Mouse (Mus musculus) left cerebral cortex, postnatal 14 days (tissue): ENCODE results near the gene D430041D05Rik. TPM values are rescaled to one million over a fixed set of nuclear protein-coding genes. Genes with fewer than 3 reads are reported as not detected.

ENCODE experiments used
- DNase-seq, 2 experiments: peaks; one replicate each; pipeline ENCODE4 v3.0.0; 2021 to 2022; ENCODE audit warnings: low spot score in 2 of 2, mixed read lengths in 1 of 2
- intact Hi-C: fragments of 180-260 bp; cut with DNase I; formaldehyde crosslinking; loops from one replicate; pipeline ENCODE4 v1.15.1; 2025
- total RNA-seq, 2 experiments: library from RNA; stranded (reverse); gene quantifications; 2 replicates each; pipeline ENCODE4 v1.2.3; 2021

The D430041D05Rik gene
- total RNA-seq, 2 experiments from 2014 or later: 115 to 126 TPM

DNA sequence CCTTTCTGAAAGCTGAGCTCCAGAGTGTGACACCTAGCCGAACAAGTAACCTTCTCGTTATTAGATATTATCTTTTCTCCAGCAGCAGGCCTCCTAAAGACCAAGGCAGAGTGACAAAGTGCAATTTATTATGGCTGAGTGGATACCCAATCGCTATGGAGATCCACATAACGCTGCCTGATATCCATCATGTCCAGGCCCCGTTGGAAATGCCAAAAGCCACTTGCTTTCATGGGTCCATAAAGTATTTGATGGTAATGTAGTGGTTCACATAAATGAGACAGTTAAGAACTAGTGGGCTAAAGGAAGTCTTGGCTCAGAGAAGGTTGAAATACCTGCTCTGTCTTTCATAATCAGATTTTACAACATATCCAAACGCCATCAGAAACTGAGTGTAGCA lies 97.6 kb downstream of the D430041D05Rik start:
- no peak for DNase-seq
- intact Hi-C loops: no loop called here

DNA sequence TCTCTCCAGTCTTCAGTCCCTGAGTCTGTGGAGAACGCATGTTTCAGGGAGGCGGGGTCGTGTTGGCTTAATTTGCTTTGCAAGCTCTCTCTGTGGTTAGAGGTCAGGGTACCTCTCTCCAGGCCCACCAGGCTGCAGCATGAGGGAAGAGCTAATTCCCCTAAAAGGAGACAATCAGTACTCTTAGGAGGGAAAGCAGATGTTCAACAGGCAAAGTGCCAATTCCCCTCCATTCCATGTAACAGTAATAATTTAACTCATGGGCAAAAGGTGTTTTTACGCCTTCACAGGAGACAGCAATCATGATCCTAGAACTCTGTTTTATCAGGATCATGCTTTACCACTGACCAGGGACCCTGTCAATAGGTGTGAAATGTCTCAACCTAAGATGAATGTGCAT lies 103.7 kb downstream of the D430041D05Rik start:
- intact Hi-C loops: no loop called here
- DNase-seq: no peak

DNA sequence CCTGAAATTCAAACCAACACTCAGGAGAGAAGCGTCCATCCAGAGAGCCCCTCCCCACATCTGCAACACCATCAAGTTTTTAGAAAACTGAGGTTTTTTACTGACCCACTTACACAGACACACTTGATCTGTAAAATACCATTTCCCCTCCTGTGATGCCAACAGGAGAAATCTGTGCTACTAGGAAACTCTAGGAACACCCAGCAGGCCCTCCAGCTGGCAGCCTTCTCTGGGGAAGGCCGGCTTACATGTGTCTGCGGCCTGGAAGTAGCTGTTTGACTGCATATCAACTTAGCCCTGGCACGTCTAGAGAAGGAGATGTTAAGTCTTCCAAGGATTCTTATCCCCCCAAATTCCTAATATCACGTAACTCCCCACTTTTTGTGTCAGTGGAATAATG lies 105.1 kb downstream of the D430041D05Rik start:
- no peak for DNase-seq
- intact Hi-C loops: no loop called here

DNA sequence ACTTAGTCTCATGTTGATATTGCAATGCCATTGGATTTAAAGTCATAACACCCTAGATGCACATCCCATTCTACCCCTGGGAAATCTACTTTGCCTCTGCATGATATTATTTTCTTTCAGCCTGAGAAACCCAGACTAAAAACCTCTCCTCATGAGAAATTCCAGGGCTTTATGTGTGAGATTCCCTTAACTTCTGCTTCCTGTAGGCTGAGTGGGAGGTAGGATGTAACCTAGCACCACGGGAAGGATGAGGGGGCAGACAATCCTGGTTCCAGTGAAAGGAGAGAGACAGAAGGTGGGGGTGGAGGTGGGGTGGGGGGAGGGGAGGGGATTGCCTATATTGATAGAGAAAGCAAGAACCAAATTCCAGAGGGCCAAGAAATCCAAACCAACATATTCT lies 110.9 kb downstream of the D430041D05Rik start:
- intact Hi-C loops: no loop called here
- DNase-seq: peak in 1 of 2 experiments; percentile 50

DNA sequence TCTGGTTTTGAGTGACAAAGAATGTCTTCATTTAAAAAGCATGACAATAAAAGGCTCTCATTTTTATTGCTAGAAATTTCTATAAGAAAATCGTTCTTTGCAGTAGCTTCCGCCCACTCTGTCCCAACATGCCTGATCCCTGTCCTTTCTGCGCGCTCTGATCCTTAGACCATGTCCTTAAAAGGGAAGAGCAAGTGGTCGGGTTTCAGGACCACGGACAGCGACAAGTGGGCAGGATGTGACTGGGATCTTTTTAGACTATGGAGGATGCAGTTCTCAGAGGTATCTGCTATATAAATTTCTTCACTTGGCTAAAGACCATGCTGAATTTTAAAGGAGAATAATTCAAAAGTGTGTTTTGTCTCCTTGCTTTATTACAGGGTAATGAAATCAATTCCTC lies 111.7 kb downstream of the D430041D05Rik start:
- intact Hi-C loops: no loop called here
- DNase-seq: no peak

DNA sequence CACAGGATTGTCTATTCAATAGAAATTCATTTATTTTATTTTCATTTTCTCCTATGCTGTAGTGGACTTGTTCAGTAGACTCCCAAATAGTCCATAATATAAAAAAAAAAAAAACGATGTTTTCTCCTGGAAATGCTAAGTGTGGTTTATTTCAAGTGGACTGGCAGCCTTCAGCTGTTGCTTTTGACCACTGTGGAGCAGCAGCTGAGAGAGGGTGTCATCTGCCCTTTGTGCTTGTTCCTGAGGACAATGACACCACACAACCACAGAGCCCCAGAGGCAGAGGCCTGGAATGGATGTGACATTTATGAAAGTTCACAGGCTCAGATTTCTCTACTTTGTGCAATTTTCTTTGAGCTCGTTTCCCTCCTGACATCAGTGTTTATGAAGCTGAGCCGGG lies 124.0 kb downstream of the D430041D05Rik start:
- intact Hi-C loops: no loop called here

DNA sequence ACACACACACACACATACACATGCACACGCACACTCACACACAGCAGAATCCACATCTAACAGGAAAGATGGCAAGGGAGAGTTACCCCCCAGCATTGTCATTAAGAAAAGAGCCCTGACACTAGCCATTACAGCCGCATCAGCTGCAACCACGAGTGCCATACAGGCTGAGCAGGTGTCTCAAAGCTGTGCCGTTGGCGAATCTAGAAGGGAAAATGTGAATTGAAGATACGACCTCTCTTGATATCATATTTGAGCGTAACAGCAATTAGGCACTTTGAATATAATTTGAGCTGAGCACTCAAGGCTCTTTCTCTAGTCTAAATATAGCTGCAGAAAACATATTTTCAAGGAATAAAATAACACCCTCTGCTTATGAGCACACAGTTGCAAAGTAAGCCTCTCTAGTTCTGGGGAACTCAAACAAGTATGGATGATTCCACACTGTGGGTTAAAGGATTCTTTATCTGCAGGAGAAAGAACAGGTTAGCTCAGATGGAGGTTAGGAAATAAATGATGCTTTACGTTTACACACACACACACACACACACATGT lies 127.3 kb downstream of the D430041D05Rik start:
- no peak for DNase-seq

More for the DNA sequence above, 124.0 kb downstream of the D430041D05Rik start:
- no peak for DNase-seq

DNA sequence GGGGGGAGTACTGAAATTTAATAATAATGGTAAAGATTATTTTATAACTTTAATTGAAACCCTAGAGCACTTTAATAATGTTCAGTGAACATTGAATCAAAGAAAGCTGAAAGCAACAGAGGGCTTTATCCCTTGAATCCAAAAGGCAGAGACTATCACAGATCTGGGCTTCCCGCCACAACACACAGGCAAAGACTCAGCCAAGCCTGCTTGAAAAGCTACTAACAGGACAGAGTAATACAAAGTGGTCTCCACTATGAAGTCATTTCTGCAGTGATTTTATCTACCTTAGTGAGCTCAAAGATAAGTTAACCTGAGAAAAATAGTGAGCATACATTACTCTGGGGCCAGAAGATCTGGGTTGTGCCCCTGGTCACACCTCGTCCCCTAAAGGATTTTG lies 128.0 kb downstream of the D430041D05Rik start:
- intact Hi-C loops: no loop called here
- no peak for DNase-seq

More for the DNA sequence above, 127.3 kb downstream of the D430041D05Rik start:
- intact Hi-C loops: no loop called here

DNA sequence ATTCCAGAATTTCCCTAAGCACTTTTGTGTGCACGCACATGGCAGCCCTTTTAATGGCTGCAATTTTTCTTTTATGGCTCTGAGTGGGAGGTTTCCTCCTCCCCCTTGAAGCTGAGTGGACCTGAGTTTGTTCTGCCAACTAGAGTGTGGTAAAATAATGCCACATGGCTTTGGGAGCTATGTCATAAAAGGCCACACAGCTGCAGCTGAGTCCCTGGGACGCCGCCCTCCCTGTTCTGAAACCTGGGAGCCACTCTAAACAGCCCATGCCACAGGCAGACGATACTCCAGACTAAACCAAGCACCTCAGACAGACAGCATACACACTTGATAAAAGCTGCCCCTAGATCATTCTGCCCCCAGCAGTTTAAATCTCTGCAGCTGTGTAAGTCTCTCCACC lies 143.8 kb downstream of the D430041D05Rik start:
- intact Hi-C loops: no loop called here
- no peak for DNase-seq

DNA sequence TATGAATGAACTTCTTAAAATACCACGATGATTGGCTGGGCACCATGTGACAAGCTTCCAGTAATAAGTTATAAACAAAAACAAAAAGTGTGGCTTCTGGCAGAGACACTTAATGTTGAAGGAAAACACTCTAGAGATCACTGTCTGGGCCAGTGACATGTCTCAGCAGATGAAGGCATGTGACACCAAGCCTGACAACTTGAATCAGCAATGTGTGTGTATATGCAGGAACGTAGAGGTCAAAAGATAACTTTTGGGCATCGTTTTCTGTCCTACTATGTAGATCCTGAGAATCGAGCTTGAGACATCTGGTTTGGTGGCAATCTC lies 149.1 kb downstream of the D430041D05Rik start:
- no peak for DNase-seq
- intact Hi-C loops: no loop called here

DNA sequence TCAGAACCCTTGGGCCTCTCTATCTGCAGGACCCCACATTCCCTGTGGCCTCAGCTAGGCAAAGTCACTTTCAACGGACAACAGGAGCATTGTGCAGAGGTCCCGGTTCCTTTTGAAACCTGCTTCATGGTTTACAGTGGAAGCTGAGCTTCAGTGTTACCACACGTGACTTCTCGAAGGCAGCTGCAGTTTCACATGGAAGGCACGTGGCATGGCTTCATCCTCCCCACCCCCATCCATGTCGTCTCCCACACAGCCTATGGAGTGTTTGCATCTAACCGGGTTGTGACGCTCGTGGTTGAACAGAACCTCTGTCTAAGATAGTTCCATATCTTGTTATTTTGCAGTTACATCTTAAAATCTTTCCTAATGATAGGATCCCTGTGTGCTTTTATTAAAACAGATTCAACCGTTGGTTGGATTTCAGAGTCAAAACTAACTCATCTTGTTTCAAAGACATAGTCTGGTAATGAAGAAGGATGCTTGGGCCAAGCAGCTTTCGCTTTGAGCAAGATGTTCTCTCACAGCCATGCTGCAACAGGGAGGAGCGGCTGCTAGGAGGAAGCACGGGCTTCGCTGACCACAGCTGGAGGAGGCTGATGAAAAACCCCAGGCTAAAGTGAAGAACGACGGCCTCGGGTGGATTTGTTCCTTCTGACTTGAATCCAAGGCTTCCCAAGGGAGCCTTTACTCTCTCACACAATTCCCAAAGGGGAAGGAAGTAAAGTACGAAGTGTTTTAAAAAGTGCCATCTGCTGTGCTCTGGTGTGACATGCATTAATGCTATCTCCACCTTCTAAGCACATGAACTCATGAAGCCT lies 149.7 kb downstream of the D430041D05Rik start:
- intact Hi-C loops: no loop called here
- DNase-seq: peak in 1 of 2 experiments; percentile 59

DNA sequence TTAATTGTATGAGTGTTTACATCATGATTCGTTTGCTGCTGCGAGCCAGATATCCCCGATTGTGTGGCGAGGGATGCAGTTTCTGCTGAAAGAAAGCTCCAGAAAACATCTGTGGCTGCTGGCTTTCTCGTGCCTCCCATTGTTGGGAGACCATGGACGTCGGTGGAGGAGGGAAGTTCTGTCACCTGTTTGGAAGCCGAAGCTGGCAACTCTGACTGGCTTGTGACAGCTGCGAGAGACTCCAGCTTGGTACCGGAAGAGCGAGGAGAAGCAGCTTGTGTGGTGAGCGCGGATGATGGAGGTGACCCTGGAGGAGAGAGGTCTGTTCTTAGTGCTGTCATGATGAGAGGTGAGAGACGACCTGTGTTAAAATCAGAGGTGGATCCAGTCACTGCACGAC lies 154.2 kb downstream of the D430041D05Rik start:
- peak in 1 of 2 experiments; percentile 23 for DNase-seq
- intact Hi-C loops: no loop called here

DNA sequence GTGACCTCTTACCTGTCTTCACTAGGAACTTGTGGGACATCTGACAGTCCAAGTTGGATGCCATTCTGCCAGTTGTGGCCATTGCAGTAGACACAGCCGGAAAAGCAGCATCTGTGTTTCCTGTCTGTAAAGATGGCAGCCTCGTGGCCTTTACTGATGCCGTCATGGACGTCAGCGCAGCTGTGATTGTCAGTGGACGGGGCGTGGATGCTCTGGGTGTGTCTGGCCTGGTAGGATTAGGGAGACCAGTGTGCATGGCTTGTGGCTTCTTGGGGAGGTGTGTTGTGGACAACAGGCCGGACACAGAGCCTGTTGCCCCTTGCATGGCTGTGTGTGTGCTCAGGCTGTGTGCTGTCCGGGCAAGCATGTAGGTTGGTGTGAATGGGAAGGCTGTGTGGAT lies 155.9 kb downstream of the D430041D05Rik start:
- intact Hi-C loops: no loop called here
- DNase-seq: no peak

DNA sequence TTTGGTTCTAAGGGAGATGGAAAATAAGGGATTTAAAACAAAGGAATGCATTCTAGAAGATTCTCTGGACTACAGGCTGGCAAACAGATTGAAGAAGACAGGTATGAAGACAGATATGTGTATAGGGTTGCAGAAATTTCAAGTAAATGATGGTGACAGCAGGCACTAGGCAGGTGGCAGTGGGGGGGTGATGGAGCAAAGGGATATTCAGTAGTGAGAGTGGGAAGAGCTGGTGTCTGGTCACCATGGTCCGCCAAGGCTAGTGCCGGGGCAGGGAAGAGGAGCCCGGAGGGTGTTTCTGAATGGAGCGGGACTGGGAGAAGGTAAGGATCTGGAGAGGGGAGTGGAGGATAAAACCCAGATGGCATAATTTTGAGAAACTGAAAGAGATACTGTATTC lies 157.5 kb downstream of the D430041D05Rik start:
- no peak for DNase-seq
- intact Hi-C loops: no loop called here

DNA sequence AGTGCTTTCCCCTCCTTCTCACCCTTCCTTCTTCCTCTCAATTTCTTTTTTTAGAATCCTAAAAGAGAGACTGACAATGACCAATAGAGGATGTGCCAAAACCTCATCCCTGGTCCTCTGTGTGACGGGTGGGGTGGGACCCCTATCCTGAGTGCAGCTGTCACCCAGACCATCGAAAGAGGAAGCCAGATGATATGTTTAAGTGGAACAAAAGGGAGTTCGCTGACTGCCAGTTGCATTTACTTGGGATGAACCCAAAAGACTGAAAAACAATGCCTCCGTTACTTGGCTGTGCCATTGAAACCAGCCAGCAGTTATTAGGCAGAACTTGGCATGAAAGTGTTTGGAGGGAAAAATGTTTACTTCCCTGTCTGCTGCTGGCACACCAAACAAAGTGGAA lies 159.2 kb downstream of the D430041D05Rik start:
- intact Hi-C loops: no loop called here
- no peak for DNase-seq

DNA sequence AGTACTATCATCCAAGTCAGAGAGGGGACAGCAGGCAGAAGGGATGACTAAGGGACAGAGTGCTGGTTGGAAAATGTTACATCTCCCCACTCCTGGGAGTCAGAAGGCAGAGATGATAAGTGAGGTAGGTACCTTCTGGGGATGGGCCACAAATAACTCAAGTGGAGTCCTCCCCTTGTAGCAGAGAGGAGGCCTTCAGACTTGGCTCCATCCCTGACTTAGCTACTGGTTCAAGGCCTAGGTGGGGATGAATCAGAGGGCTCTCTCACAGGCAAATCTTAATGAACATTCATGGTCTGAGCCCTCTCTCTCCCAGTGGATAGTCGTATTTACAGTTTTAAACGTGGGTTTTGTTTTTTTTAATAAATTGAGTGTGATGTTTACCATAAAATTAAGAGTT lies 161.0 kb downstream of the D430041D05Rik start:
- no peak for DNase-seq
- intact Hi-C loops: no loop called here

DNA sequence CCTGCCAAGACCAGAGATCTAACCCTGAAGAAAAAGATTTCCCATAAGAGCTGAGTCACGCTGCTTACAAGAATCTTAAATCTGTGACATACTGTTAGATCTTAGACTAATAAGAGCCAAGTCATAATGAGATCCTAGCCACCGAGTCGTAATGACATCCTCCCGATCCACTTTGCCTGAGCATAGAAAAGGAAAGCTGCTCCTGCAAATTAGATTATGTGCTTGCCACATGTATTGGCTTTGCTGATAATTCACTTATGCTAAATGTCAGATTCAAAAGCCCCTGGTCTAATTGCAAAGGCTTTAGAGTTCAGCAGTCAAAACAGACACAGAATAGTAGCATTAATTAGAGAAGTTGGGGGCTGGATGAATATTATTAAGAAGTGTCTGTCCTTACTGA lies 164.0 kb downstream of the D430041D05Rik start:
- intact Hi-C loops: no loop called here
- no peak for DNase-seq

DNA sequence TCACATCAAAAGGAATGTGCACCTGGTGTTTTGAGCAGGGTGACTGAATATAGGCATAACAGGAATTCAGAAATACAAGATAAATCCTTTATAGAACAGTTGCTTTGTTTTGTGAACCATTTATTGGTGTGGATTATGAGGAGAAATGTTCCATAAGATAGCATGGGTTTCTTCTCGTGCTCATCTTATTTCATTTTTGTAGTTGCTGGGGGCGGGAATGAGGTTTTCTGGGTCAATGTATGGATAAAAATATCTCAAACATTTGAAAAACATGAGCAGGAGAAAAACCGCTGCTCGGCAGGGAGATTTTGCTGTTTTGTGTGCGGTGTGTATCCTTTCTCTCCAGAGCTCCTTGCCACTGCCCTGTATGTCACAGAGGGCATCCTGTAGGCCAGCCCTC lies 168.8 kb downstream of the D430041D05Rik start:
- intact Hi-C loops: no loop called here
- DNase-seq: peak in 1 of 2 experiments; percentile 56

DNA sequence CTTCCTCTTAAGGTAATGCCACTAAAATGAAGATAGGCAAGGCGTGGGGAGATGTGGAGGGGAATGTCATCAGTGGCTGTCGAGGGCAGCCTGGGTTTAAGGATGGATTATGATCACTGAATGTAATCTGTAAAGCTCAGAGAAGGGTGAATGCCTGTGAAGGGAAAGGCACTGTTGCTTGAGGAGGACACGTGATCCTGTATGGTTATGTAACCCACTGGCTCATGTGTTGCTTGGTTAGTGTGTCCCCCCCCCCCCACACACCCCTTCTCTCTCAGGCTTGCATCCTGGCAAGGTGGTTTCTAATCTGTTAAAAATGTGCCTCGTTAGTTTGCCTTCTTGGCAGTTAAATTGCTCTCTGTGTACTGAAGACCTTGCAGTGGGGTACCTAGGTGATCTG lies 173.7 kb downstream of the D430041D05Rik start:
- no peak for DNase-seq
- intact Hi-C loops: no loop called here

DNA sequence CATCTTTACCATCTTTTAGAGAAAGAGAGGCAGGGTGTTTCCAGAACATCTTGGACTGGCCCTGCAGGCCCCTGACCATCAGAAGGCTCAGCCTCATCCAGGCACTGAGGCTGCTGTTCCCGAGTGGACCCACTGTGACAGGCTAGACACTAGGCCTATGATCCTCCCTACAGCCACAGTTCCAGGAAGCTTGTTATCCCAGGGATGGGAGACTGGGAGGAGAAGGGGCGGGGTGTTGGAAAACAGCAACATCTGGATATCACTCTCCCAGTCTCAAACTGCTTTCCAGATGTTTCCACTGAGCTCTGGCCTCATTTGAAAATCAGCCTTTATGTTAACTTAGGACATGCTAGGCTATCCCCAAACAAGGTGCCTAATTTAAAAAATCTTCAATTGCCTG lies 180.4 kb downstream of the D430041D05Rik start:
- no peak for DNase-seq
- intact Hi-C loops: no loop called here

DNA sequence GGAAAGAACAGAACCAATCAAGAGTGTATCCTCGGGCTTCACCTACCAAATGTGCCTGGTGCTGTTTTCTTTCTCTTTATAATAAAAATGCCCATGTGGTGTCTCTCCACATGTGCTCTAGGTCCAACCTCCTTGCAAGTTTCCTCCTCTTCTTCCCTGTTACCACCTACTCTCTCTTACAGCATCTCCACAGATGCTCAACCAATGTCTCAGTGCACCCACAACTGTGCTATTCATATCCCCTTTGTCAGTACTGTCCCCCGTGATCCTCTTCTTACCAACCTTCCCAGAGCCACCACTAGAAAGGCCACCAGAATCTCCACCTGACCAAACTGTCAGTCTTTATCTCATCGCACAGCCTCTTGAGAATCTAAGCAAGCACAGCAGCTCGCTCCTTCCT lies 184.8 kb downstream of the D430041D05Rik start:
- intact Hi-C loops: no loop called here
- peak in 1 of 2 experiments; percentile 55 for DNase-seq
